Mouse (Mus musculus): ENCODE measurements around the gene Padi6. TPM values are rescaled to one million over a fixed set of nuclear protein-coding genes. Genes with fewer than 3 reads are reported as not detected.

The Padi6 gene
- polyA plus RNA-seq, 1 experiment: not detected

- no peak for DNase-seq (ENCODE audit: low read depth, low spot score)
- WGBS: 82% methylated on average over 5 of the region's 5 CpGs
These were observed 31.1 kb downstream of the Padi6 start for GRCm38 (mm10) chr4:140711360-140711759.

GRCm38 (mm10) chr4:140710781-140711180 is 31.7 kb downstream of the Padi6 start:
- DNase-seq (ENCODE audit: low read depth, low spot score): no peak
- 84% methylated on average over 10 of the region's 10 CpGs for WGBS

- DNase-seq (ENCODE audit: low read depth, low spot score): no peak
- 91% methylated on average over 10 of the region's 10 CpGs for WGBS
These were observed 32.8 kb downstream of the Padi6 start for GRCm38 (mm10) chr4:140709617-140710016.

GRCm38 (mm10) chr4:140709111-140709510 is 33.3 kb downstream of the Padi6 start:
- no peak for DNase-seq (ENCODE audit: low read depth, low spot score)
- 88% methylated on average over 7 of the region's 7 CpGs for WGBS

GRCm38 (mm10) chr4:140708297-140708927 is 34.0 kb downstream of the Padi6 start:
- 29% methylated on average over 18 of the region's 18 CpGs for WGBS
- no peak for DNase-seq (ENCODE audit: low read depth, low spot score)

- 58% methylated on average over 4 of the region's 4 CpGs for WGBS
- no peak for DNase-seq (ENCODE audit: low read depth, low spot score)
These were observed 34.8 kb downstream of the Padi6 start for GRCm38 (mm10) chr4:140707615-140708014.

- 68% methylated on average over 4 of the region's 4 CpGs for WGBS
- DNase-seq (ENCODE audit: low read depth, low spot score): no peak
These were observed 38.3 kb downstream of the Padi6 start for GRCm38 (mm10) chr4:140704166-140704565.

GRCm38 (mm10) chr4:140703636-140704035 is 38.8 kb downstream of the Padi6 start:
- DNase-seq (ENCODE audit: low read depth, low spot score): no peak
- WGBS: 56% methylated on average over 8 of the region's 8 CpGs

GRCm38 (mm10) chr4:140702611-140703327 is 39.7 kb downstream of the Padi6 start:
- no peak for DNase-seq (ENCODE audit: low read depth, low spot score)
- WGBS: 6% methylated on average over 36 of the region's 68 CpGs

- WGBS: 2% methylated on average over 85 of the region's 107 CpGs
- no peak for DNase-seq (ENCODE audit: low read depth, low spot score)
These were observed 40.5 kb downstream of the Padi6 start for GRCm38 (mm10) chr4:140701716-140702561.

GRCm38 (mm10) chr4:140701049-140701715 is 41.3 kb downstream of the Padi6 start:
- no peak for DNase-seq (ENCODE audit: low read depth, low spot score)
- WGBS: under 1% methylated on average over 61 of the region's 61 CpGs

GRCm38 (mm10) chr4:140700269-140701018 is 42.0 kb downstream of the Padi6 start, which contains the start of gene Rcc2:
Gene Rcc2, plus strand, starts transcription at chr4:140700541.
- no peak for DNase-seq (ENCODE audit: low read depth, low spot score)
- WGBS: 10% methylated on average over 20 of the region's 20 CpGs

GRCm38 (mm10) chr4:140699441-140700127 is 42.9 kb downstream of the Padi6 start:
- WGBS: 3% methylated on average over 29 of the region's 29 CpGs
- DNase-seq (ENCODE audit: low read depth, low spot score): no peak

GRCm38 (mm10) chr4:140695675-140696585 is 46.5 kb downstream of the Padi6 start:
- 69% methylated on average over 14 of the region's 14 CpGs for WGBS

GRCm38 (mm10) chr4:140695146-140695545 is 47.3 kb downstream of the Padi6 start:
- no peak for DNase-seq (ENCODE audit: low read depth, low spot score)
- 79% methylated on average over 7 of the region's 7 CpGs for WGBS

More at GRCm38 (mm10) chr4:140695675-140696585, 46.5 kb downstream of the Padi6 start:
- DNase-seq (ENCODE audit: low read depth, low spot score): no peak

- 50% methylated on average over 1 of the region's 1 CpGs for WGBS
- DNase-seq (ENCODE audit: low read depth, low spot score): no peak
These were observed 47.8 kb downstream of the Padi6 start for GRCm38 (mm10) chr4:140694551-140695060.

- no peak for DNase-seq (ENCODE audit: low read depth, low spot score)
- 70% methylated on average over 4 of the region's 4 CpGs for WGBS
These were observed 48.9 kb downstream of the Padi6 start for GRCm38 (mm10) chr4:140693513-140693912.

Measured in large intestine, adult 2 months (tissue).